Mouse (Mus musculus) heart, adult 2 months (tissue): ENCODE data around the gene Cmss1.

Experiments
- CTCF ChIP-seq: fragments of 200-600 bp; IDR thresholded peaks from 2 replicates; pipeline ENCODE4 v1.8.1; 2022; ENCODE audit warnings: antibody characterized with exemption, mild to moderate bottlenecking, moderate library complexity
- EP300 ChIP-seq: fragments of 200-500 bp; IDR thresholded peaks from 2 replicates; pipeline ENCODE4 v1.6.1; 2011; ENCODE audit warnings: low read depth, low read length, control low read depth; ENCODE audit not compliant: insufficient read depth

- TF ChIP-seq CTCF (no peak), EP300 (no peak)
These were observed 214.2 kb downstream of the Cmss1 start for GRCm38 (mm10) chr16:57392461-57392860.
